Mouse (Mus musculus) lung, embryonic 16.5 days (tissue): Measurements from ENCODE around the gene Wnt3. TPM values are rescaled to one million over a fixed set of nuclear protein-coding genes. Genes with fewer than 3 reads are reported as not detected.
A peak's percentile ranks its signal among the peaks of the same experiment; 100 is the strongest.

Experiments used
- ATAC-seq: fragments of 200-750 bp; cut with Nextera tagmentation; 2 replicates; pipeline ENCODE4 v1.8.0; 2017; ENCODE audit warnings: low read depth, mild to moderate bottlenecking, moderate library complexity
- H3K27ac ChIP-seq: fragments of 300-500 bp; sonication (generic); 2 replicates; pipeline ENCODE4 v1.5.1; 2014; ENCODE audit warnings: mild to moderate bottlenecking, control low read depth, low read length
- H3K27me3 ChIP-seq: fragments of 300-500 bp; sonication (generic); 2 replicates; pipeline ENCODE4 v1.6.1; 2014; ENCODE audit warnings: low read depth, low read length, mixed read lengths; ENCODE audit not compliant: control insufficient read depth, insufficient read depth
- H3K36me3 ChIP-seq: fragments of 300-500 bp; sonication (generic); 2 replicates; pipeline ENCODE4 v1.6.1; 2014; ENCODE audit warnings: low read length; ENCODE audit not compliant: control insufficient read depth, insufficient read depth
- H3K4me1 ChIP-seq: fragments of 300-500 bp; sonication (generic); replicated peaks from 2 replicates; pipeline ENCODE4 v1.6.1; 2014; ENCODE audit warnings: low read length, mixed read lengths; ENCODE audit not compliant: control insufficient read depth, insufficient read depth
- H3K4me2 ChIP-seq: fragments of 300-500 bp; sonication (generic); 2 replicates; pipeline ENCODE4 v1.6.1; 2014; ENCODE audit warnings: low read depth, low read length, control low read depth
- H3K4me3 ChIP-seq: fragments of 300-500 bp; sonication (generic); 2 replicates; pipeline ENCODE4 v1.5.1; 2014; ENCODE audit warnings: mild to moderate bottlenecking, low read length, control low read depth
- H3K9ac ChIP-seq: fragments of 300-500 bp; sonication (generic); 2 replicates; pipeline ENCODE4 v1.6.1; 2014; ENCODE audit warnings: low read length, control low read depth
- H3K9me3 ChIP-seq: fragments of 300-500 bp; sonication (generic); 2 replicates; pipeline ENCODE4 v1.6.1; 2016; ENCODE audit warnings: low read length; ENCODE audit not compliant: control insufficient read depth
- WGBS: fragments of 180-500 bp; shearing (Covaris S2); extraction: QIAGEN DNeasy Blood & Tissue Kit; methylation state at CpG from one replicate; pipeline ENCODE4 v1.1.7; 2014; 5-methylcytosine and 5-hydroxymethylcytosine counted together
- polyA plus RNA-seq: library from polyadenylated mRNA; unstranded; fragments of >200 nt; fragmentation: Nextera tagmentation; extraction: Ambion mirVana; gene quantifications from 2 replicates; pipeline ENCODE4 v1.2.1, GENCODE M21; 2015

Gene Wnt3
- 0.14 and 0.35 TPM in 2 replicates for polyA plus RNA-seq

DNA sequence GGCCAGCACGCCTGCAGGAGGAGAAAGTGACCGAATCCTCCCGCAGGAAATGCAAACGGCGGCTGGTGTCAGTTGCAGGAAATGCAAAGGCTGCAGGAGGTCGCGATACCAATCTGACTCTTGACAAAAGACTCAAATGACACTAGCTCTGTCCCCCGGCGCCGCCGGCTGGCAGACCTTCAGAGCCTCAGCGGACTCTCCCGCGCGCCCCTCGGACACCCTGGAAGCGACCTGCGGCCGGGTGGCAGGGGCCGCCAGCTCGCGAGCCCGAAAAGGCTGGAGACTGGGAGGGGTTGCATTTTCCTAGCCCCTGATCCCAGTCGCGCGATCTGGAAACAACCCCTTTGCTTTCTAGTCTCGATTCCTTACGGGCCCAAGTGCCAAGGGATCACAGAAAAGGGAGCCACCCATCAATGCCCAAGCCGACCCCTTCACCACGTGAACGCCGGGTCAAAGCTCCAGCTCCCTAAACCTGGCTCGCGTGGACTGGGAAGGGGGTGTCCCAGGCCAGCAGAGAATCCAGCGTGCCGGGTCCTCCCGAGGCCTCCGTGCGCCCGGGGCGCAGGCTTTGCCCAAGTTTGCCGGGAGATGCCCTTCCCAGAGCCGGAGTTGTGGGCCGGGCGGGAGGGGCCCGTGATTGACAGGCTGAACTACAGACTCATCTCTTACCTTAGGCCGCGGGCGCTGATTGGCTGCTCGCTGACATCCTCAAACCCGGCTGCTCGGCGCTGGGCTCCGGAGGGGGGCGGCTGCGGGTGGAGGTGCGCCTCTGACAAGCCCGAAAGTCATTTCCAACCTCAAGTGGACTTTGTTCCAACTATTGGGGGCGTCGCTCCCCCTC, at the start of gene Wnt3:
TSS of gene Wnt3 (plus strand) at position 764 of the 841 bp plus-strand sequence.
- Histone ChIP-seq H3K9ac (no peak within 1 kb of the TSS), H3K36me3 (no peaks in the 10 kb centered on the region), H3K4me3 (peak within 1 kb of the TSS; percentile 28), H3K4me2 (peak within 1 kb of the TSS; percentile 46), H3K4me1 (peaks cover 8% of the 10 kb centered on the region; the same call in 1 of the 2 replicates), H3K27ac (no peak within 1 kb of the TSS), H3K9me3 (no peaks in the 10 kb centered on the region), H3K27me3 (peaks cover 81% of the 10 kb centered on the region)
- WGBS, result under 1% methylated on average over 56 of the region's 60 CpGs
- ATAC-seq, result no peak

DNA sequence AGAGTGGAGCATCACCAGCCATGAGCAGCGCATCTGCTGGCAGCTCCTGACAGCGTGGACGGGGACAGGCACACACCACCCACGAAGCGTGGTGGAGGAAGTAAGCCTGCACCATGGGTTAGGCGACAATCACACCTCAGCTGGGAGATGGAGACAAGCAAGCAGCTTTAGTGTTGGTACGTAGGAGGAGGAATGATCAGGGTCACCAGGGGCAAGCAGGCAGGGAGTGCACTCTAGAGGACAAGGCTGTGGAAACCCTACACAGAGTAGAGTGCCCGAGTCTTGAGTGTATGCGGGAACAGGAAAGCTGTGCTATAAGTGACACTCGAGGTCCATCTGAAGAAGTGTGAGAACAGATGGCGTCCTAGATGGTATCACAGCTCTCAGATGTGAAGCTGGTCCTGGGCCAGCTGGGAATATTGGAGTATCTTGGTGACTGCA, 49.6 kb upstream of the Wnt3 start:
- Histone ChIP-seq H3K27ac (no peak overlapping the region), H3K27me3 (no peaks in the 10 kb centered on the region), H3K9me3 (no peaks in the 10 kb centered on the region), H3K4me1 (peaks cover 9% of the 10 kb centered on the region), H3K4me3 (no peak overlapping the region), H3K9ac (no peak overlapping the region), H3K36me3 (no peaks in the 10 kb centered on the region), H3K4me2 (no peak overlapping the region)
- no peak for ATAC-seq
- 45% methylated on average over 11 of the region's 11 CpGs for WGBS

DNA sequence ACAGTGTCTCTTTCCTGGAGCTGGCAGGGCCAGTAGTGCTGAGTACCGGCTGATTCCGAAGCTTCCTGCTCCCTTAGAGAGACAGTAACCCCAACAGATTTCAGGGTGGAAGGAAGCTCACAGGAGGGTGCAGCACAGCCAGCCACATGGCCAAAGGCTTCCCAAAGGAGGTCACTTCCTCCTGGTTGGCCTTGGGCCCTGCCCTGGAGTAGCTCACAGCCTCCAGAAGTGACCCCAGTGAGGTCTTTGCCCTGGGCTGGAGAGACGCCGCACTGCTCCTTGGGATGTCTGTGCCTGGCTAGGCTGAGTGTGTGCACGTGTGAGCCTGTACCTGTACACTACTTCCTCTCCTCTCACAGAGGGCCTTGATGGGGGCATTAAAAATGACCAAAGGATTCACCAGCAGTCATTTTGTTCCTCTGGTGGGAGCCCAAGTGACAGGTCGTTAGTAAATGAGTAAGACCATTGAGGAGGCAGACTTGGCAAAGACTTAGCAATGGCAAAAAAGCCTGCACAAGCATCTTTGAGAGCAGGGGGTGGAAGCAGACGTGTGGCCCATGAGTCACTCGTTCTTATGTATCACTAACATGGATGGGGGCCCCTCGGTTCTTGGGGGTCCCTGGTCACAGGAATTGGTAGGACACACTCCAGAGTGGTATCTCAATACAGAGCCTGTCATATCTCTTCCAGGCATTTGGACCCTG, 44.5 kb upstream of the Wnt3 start:
- H3K27me3 ChIP-seq, result no peaks in the 10 kb centered on the region
- H3K4me2 ChIP-seq, result no peak overlapping the region
- WGBS, result 61% methylated on average over 9 of the region's 9 CpGs
- H3K4me1 ChIP-seq, result 0 out of 2 replicates have a peak, but pooled peaks cover 3% of the 10 kb centered on the region
- H3K27ac ChIP-seq, result no peak overlapping the region
- H3K9ac ChIP-seq, result no peak overlapping the region
- no peak for ATAC-seq
- no peaks in the 10 kb centered on the region for H3K36me3 ChIP-seq
- H3K4me3 ChIP-seq, result no peak overlapping the region
- no peaks in the 10 kb centered on the region for H3K9me3 ChIP-seq

DNA sequence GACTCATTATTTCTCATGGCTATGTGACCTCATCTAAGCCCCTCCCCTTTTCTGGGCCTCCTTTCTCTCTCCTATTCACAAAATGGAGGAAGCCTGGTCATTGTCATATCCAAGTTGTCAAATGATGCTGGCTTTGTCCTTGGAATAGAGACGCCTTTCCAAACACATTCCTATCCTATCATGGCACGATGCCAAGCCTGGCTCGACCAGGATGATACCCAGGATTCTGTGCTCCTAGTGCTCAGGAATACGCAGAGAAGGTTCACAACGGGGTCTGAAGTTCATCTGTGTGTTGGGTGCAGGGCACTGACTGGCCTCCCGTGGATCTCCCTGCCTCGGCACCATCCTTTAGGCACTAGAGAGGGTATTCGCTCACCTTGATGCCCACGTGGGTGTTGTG, 42.4 kb upstream of the Wnt3 start:
- 72% methylated on average over 9 of the region's 9 CpGs for WGBS
- Histone ChIP-seq H3K9me3 (no peaks in the 10 kb centered on the region), H3K27ac (no peak overlapping the region), H3K36me3 (no peaks in the 10 kb centered on the region), H3K4me1 (peaks cover 7% of the 10 kb centered on the region; the same call in 1 of the 2 replicates), H3K9ac (no peak overlapping the region), H3K27me3 (no peaks in the 10 kb centered on the region), H3K4me3 (no peak overlapping the region), H3K4me2 (no peak overlapping the region)
- no peak for ATAC-seq

DNA sequence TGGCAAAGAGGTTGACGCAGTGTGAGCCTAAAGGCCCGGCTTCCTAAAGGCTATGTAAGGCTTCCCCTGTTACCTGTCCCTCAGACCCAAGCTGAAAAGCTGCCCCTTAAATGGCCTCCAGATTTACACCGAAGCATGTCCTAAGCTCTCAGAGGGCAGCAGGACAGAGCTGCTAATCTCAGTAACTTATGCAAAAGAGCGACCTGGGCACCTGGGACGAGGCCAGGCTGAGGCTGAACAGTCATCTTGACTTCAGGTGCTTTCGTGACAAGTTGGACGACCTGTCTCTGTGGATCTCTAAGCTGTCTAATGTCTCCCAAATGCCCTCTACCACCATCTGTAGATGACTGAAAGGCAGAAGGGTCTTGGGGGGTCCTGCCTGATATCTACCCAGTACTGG, 41.6 kb upstream of the Wnt3 start:
- ATAC-seq, result no peak
- no peak overlapping the region for H3K4me3 ChIP-seq
- H3K9ac ChIP-seq, result no peak overlapping the region
- no peaks in the 10 kb centered on the region for H3K36me3 ChIP-seq
- H3K27me3 ChIP-seq, result no peaks in the 10 kb centered on the region
- H3K4me1 ChIP-seq, result peaks cover 7% of the 10 kb centered on the region; the same call in 1 of the 2 replicates
- H3K27ac ChIP-seq, result no peak overlapping the region
- H3K9me3 ChIP-seq, result no peaks in the 10 kb centered on the region
- H3K4me2 ChIP-seq, result no peak overlapping the region
- WGBS, result 83% methylated on average over 7 of the region's 7 CpGs

DNA sequence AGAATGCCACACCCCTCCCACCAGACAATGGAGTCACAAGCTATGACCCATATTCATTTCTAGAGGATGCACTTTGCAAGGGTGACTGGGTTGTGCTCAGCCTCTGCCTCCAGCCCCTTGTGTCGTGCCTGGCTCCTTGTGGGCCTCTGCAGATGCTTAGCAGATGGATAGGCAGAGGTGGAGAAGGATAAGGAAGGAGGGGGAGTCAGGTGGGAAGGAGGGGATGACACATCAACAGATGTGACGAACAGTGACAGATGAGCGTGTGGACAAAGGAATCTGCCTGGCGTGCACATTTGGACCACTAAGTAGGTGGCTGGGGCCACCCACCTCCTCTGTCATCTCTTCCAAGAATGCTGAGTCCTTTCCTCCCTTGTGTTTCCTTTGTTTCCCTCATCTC, 40.9 kb upstream of the Wnt3 start:
- Histone ChIP-seq H3K9me3 (no peaks in the 10 kb centered on the region), H3K4me1 (peaks cover 7% of the 10 kb centered on the region; the same call in 1 of the 2 replicates), H3K4me3 (no peak overlapping the region), H3K27ac (no peak overlapping the region), H3K4me2 (no peak overlapping the region), H3K9ac (no peak overlapping the region), H3K27me3 (no peaks in the 10 kb centered on the region), H3K36me3 (no peaks in the 10 kb centered on the region)
- WGBS, result 57% methylated on average over 4 of the region's 4 CpGs
- no peak for ATAC-seq

DNA sequence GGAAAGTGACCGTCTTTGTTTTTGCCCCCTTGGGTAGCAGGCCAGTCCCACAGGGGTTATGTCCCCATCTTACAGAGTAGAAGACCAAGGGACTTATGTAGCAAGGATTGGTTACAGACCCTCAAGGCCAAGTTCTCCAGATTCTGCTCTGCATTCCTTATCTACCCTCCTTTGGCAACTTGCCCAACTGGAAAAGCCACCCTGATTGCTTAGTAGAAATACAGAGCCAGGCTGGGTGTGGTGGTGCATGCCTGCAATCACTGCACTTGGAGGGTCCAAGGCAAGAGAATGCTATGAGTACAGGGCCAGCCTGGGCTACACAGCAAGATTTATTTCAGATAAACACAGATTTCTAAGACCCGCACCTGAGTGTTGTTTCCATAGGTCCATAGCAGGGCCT, 40.0 kb upstream of the Wnt3 start:
- H3K9me3 ChIP-seq, result no peaks in the 10 kb centered on the region
- peaks cover 7% of the 10 kb centered on the region; the same call in 1 of the 2 replicates for H3K4me1 ChIP-seq
- H3K4me3 ChIP-seq, result no peak overlapping the region
- no peaks in the 10 kb centered on the region for H3K27me3 ChIP-seq
- no peaks in the 10 kb centered on the region for H3K36me3 ChIP-seq
- no peak overlapping the region for H3K9ac ChIP-seq
- ATAC-seq, result peak; percentile 43; the same call in 1 of the 2 replicates
- WGBS, result 80% methylated on average over 2 of the region's 2 CpGs
- no peak overlapping the region for H3K4me2 ChIP-seq
- no peak overlapping the region for H3K27ac ChIP-seq

DNA sequence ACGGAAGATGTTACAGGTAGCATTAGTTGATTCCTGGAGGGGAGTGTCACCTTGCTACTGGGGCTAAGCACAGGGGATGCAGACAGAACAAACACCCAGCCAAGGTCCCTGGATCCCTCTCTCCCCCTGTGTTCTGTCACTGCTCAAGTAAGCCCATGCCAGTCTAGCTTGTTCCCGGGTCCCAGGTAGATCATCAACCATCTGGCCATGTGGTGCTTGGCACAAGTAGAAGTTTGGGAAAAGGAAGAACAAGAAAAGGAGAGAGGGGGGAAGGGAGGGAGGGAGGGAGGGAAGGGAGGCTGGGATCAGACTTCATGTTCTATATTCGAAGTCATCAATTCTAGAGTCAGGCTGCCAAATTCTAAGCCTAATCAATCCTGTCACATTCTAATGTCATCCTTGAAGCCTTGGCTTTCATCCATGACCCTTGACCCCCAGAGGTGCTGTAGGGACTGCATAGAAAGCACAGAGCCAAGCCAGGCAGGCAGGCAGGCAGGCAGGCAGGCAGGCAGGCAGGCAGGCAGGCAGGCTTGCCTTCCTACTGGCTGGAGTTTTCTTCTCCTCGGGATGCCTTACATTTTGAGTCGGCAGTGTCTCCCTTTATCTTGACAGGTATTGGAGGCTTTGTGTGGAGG, 39.4 kb upstream of the Wnt3 start:
- no peak overlapping the region for H3K4me2 ChIP-seq
- 47% methylated on average over 5 of the region's 5 CpGs for WGBS
- H3K27me3 ChIP-seq, result no peaks in the 10 kb centered on the region
- H3K9ac ChIP-seq, result no peak overlapping the region
- no peak overlapping the region for H3K4me3 ChIP-seq
- H3K27ac ChIP-seq, result no peak overlapping the region
- no peaks in the 10 kb centered on the region for H3K36me3 ChIP-seq
- H3K4me1 ChIP-seq, result peaks cover 7% of the 10 kb centered on the region; the same call in 1 of the 2 replicates
- no peaks in the 10 kb centered on the region for H3K9me3 ChIP-seq
- no peak for ATAC-seq
